Mouse (Mus musculus): ENCODE results near the gene Hikeshi. TPM values are rescaled to one million over a fixed set of nuclear protein-coding genes. Genes with fewer than 3 reads are reported as not detected.

The Hikeshi gene
- total RNA-seq, 2 experiments from 2014 or later: 82.4 to 87.3 TPM

Other genes starting within 250 kb of the Hikeshi start
- gene Ccdc81, start 37.6 kb downstream of the Hikeshi start, total RNA-seq (2021): under 1 TPM; 0.15 to 0.42 TPM
- gene Eed, start 39.8 kb upstream of the Hikeshi start, total RNA-seq (2021): 10 to 100 TPM; 27.4 to 35.2 TPM
- 100 to 1,000 TPM; 152 to 155 TPM for gene Picalm, start 189.0 kb upstream of the Hikeshi start, total RNA-seq (2021)

Measured in left cerebral cortex, postnatal 14 days (tissue).